Mouse (Mus musculus) megakaryocyte, embryonic 14.5 days (primary cell): ENCODE data around the gene Ttc4.

Source experiments
- FLI1 ChIP-seq: IDR thresholded peaks from 2 replicates; pipeline ENCODE4 v1.6.1; 2012; ENCODE audit warnings: low read length, inconsistent platforms, mixed read lengths
- GATA1 ChIP-seq: IDR thresholded peaks from 3 replicates; pipeline ENCODE4 v1.6.1; 2012; ENCODE audit warnings: mixed read lengths, low read length, inconsistent platforms, borderline replicate concordance

GRCm38 (mm10) chr4:106720631-106721030, 41.9 kb upstream of the Ttc4 start:
- TF ChIP-seq GATA1 (no peak), FLI1 (no peak)
